Mouse (Mus musculus): ENCODE measurements around the gene Tln1.
"Not testable (repeated sequence)": the region's sequence is repeated elsewhere in the genome, so short reads cannot be mapped to it uniquely, and the experiment has no call there.

Gene Tln1

DNA sequence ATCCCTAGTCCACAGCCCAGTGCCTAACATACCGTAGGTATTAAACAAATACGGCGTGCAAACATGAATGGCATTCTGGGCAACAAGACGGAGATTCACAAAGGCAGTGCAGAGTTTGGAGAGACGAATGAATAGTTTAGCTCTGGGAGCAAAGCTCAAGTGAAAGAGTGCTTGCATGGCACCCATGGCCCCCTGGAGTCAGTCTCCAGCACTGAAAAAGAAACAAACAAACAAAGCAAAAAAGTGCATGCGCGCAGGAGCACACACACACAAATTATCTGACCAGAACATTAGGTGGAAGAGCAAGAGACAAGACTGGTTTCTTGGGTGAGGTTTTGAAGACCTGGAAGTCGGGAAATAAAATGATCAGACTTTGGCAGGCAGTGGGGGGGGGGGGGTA, 56.4 kb downstream of the Tln1 start:
- DNase-seq (ENCODE audit: low spot score): no peak

DNA sequence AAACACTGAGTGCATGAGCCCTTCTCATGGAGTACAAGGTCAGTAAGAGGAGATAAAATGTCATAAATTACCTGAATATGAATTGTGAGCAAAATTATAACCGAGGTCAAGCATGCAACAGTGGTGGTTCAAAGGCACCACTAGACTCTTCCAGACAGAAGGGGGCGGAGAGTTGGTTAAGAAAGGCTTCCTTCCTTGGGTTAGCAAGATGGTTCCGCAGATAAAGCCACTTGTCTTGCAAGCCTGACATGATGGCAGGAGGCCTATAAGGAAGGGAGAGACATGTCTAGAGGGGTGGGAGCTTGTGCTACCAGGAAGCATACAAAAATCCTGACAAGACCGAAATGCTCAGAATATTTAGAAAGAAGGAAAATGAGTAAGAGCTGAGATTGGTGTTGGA, 58.2 kb downstream of the Tln1 start:
- no peak for DNase-seq (ENCODE audit: low spot score)

DNA sequence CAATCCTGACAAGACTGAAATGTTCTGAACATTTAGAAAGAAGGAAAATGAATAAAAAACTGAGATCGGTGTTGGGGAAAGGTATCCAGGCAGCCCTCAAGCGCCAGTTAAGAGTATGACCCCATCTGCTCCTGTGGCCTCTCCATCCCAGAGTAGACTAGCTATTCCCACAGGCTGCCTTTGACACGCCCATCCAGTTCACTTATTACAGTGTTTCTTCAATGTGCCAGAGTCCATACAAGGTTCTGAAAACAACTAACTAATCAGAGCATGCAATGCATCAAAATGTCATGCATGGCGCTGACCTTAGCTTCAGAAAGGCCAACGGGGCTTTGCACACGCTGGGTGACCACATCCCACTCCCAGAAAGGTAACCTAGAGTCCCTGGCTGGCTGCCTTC, 59.0 kb downstream of the Tln1 start:
- no peak for DNase-seq (ENCODE audit: low spot score)

DNA sequence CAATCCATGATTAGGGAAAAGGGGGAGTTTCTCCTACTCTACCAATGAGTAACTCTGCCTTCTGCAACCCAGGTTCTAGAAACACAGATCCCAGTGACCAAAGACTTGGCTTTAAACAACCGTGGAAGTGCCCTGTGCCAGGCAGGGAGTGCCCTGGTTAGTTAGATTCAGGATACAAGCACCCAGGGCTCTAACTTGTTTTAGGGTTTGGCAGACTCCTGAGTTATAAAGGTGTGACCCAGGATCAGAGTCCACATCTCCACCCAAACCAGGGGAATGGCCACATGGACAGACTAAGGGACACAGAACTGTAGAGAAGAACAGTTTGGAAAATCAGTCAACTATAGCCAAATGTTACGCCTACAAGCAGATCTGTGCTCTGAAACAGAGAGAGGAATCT, 59.5 kb downstream of the Tln1 start:
- no peak for DNase-seq (ENCODE audit: low spot score)

DNA sequence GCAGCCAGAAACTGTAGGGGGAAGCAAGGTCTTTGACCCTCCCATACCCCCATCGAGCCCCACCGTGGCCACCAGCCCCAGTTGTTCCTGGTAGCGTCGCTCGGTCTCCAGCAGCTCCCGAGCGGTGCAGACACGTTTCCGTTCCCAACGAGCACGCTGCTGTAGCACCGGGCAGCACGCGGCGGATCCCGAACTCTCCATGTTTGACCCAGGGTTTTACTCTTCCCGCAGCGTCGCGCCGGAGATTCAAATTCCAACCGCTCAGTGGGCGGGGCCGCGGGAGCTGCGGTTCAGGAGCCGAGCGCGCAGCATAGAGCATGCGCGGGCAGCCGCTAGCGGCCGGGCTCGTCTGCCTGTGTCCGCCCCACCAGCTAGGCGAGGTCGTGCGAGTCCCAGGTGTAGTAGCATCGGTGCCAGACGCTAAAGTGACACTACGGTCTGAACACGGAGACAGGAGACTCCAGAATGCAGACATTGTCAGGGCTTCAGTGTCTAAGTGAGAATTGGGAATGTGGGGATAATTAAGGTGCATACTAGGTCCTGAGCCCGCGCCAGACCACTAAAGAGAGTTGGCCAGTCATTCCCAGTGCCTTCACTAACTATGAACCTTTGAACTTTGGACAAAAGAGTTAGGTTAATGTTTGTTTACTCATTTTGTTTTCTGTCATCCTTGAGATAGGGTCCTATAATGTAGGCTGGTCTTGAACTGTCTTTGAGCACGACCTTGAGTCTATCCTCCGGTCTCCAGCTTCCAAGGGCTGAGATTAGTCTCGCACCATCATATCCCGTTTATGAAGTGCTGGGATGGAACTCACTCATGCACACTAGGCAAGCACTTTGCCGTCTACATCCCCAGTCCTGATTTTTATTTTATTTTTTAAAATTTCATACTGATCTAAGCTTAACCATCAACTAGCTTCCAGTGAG, 62.8 kb downstream of the Tln1 start, which contains the start of gene Arhgef39:
Arhgef39 (minus strand) TSS at position 289 of the 927 bp plus-strand sequence.
- DNase-seq (ENCODE audit: low spot score): peak; percentile 75

DNA sequence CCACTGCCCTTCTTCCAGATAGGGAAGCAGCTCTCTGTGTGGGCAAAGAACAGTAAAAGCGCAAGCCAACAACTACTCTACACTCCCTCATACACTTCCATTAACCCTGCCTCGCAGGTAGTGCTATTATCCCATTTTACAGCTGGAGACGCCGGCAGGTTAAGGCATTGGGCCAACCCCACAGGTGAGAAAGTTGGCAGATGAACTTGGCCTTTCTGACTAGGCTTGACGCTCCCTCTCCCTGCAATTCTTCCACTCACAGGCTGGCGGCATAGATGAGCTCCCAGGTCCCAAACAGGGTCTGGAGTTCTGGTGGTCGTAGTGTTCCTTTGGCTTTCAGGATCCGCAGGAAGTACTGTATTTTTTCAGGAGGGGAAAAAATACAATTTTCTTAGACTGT, 63.5 kb downstream of the Tln1 start:
- DNase-seq (ENCODE audit: low spot score): no peak

GRCm38 (mm10) chr4:43497946-43498345, 64.5 kb downstream of the Tln1 start:
- no peak for DNase-seq (ENCODE audit: low spot score)

- DNase-seq (ENCODE audit: low spot score): no peak
Observed at GRCm38 (mm10) chr4:43497405-43497804, 65.1 kb downstream of the Tln1 start.

GRCm38 (mm10) chr4:43496587-43496986, 65.9 kb downstream of the Tln1 start:
- no peak for DNase-seq (ENCODE audit: low spot score)

DNA sequence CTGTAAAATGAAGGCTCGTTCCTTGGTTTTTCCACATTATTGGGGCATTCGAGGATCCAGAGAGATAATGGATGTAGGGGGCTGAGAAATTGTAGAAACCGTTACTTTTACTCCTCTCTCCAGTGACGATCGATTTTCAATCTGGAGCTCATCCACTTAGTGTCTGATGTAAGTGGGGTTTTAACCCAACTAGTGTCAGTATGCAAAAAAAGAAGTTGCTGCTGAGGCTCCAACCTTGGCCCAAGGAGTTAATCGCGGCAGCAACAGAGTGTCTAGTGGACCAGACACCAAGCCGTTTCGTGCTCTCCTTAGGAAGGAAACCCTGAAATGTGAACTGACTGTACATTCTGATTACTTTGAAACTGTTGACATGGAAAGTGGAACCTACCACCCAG, 68.6 kb downstream of the Tln1 start:
- no peak for DNase-seq (ENCODE audit: low spot score)

GRCm38 (mm10) chr4:43493186-43493845, 69.2 kb downstream of the Tln1 start:
- peak; percentile 95 for DNase-seq (ENCODE audit: low spot score)

GRCm38 (mm10) chr4:43492821-43493185, 69.7 kb downstream of the Tln1 start, which contains the start of gene Ccdc107:
Ccdc107 (plus strand) TSS chr4:43492900.
- DNase-seq (ENCODE audit: low spot score): peak; percentile 88

DNA sequence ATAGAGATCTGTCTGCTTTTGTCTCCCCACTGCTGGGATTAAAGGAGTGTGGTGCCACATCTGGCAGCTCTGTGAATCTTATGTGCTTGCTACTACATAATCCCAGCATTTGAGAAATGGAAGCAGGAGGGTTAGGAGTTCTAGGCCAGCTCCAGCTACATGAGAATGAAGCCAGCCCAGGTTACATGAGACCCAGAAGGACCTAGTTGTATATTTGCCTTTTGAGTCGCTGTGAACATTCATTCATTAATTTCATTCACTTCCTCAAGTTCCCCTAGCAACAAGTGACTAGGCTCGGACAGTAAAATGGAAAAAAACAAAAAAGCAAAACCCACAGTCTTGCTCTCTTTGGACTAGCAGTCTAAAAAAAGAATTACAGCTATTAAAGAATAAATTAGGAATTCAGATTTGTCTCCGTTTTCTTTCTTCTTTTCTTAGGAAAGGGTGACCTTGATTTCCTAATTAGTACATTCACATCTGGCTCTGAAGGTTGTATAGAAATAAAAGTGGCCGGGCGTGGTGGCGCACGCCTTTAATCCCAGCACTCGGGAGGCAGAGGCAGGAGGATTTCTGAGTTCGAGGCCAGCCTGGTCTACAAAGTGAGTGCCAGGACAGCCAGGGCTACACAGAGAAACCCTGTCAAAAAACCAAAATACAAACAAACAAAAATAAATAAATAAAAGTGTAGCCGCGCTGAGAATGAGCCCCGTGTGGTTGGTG, 70.2 kb downstream of the Tln1 start:
- DNase-seq (ENCODE audit: low spot score): peak; percentile 34

DNA sequence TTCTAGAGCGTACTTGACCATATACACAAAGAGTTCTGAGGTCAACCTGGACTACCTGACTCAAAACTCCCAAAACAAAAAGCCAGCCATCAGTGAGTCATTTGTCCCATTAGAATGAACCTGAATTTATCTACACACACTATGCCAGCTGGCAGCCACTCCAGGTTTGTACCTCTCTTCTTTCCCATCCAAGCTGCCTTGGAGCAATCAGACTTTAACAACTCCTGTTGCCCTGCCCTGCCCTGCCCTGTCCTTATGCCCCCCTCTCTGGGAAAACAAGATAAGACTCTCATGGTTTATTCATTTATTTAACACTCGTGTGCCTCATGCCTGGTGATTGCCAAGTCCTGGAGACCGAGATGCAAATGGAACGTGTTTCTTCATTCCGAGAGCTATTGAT, 71.7 kb downstream of the Tln1 start:
- DNase-seq (ENCODE audit: low spot score): no peak

GRCm38 (mm10) chr4:43489611-43490010, 72.9 kb downstream of the Tln1 start:
- no peak for DNase-seq (ENCODE audit: low spot score)

DNA sequence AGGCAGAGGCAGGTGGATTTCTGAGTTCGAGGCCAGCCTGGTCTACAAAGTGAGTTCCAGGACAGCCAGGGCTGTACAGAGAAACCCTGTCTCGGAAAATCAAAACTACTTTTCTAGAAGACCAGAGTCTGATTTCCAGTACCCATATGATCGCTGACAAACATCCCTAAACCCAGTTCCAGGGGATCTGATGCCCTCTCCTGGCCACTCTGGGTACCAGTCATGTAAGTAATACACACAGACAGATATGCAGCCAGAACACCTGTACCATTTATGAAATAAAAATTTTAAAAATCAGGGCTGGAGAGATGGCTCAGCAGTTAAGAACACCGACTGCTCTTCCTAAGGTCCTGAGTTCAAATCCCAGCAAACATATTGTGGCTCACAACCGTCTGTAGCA, 76.8 kb downstream of the Tln1 start:
- not testable (repeated sequence) for DNase-seq (ENCODE audit: low spot score)

DNA sequence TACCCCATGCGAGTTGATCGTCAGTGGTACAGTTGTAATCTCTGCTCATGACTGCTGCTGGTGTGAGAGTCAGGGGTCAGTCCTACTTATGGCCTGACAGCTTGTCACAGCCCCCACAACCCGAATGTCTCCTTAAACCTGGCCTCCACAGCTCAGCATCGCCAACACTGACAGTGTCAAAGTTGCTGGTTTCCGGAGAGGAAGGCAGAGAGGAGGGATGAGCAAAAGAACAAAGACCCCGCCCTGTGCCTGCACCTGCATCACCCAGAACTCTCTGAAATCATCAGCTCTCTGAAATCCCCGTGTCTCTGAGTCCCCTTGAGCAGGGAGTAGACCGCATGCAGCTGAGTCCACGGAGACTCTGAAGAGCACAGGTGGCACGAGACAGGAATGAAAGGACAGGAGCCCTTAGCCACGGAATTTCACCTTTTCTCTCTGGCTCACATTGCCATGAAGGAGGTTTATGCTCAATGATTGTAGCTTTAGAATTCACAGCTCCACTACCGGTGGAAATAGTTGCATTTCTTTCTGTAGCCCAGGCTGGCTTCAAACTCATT, 78.9 kb downstream of the Tln1 start, which contains the start of gene Sit1:
Sit1 (minus strand) TSS at position 200 of the 557 bp plus-strand sequence.
- DNase-seq (ENCODE audit: low spot score): no peak

DNA sequence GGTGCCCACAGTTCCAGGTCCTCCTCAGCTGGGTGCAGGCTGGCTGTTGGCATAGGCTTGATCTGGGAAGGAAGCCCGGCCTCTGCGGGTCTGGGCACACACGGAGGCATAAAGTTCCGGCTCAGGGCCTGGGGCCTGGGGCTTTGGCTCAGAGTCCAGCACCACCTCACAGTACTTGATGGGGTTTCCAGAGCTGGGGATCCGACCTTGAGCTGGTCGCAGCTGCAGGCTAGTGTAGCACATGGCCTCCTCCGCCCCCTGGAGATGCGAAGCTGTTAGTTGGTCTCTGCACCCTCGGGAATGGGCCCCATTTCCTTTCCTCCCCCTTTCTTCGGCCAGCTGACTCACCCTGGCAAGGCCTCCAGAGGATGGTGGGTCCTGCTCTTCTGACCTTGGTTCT, 79.9 kb downstream of the Tln1 start:
- no peak for DNase-seq (ENCODE audit: low spot score)

DNA sequence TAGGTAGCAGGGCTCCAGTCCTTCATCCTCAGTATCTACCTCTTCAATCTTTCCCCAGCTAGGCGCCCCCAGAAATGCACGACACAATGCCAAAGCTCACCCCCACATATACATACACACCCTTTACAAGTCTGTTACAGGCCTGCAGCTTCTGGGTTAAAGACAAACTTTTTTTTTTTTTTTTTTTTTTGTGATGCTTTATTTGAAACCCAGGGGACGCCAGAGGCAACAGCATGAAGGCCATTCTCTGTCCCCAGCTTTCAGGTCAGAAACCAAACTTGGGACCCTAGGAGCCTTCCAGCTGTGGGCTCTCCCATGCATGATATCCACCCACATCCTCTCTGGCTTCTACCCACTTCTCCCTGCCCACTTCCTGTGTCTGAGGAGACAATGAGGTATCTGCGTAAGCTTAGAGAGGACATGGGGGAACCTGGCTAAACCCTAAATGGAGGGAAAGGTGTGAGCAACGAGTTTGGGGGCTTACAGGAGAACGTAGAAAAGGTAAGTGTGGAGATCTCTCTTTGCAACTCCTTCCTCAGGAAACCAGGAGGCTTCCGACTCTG, 80.5 kb downstream of the Tln1 start:
- no peak for DNase-seq (ENCODE audit: low spot score)

All from adipocyte (in vitro differentiated cells).